Mouse (Mus musculus): ENCODE measurements at regions not wholly inside any gene's neighbourhood (a gene's known extent, or its start where the extent isn't known, plus 50 kb on each side); places are given as distances from the start of the nearest gene placed in this dataset.
"Not testable (repeated sequence)": the region's sequence is repeated elsewhere in the genome, so short reads cannot be mapped to it uniquely, and the experiment has no call there.

GRCm38 (mm10) chr5:129353549-129353948 lies 147.5 kb upstream of the Sfswap start:
- DNase-seq (ENCODE audit: low spot score): no peak

GRCm38 (mm10) chr5:129354877-129355276 lies 146.1 kb upstream of the Sfswap start:
- no peak for DNase-seq (ENCODE audit: low spot score)

GRCm38 (mm10) chr5:129361527-129361926 lies 139.5 kb upstream of the Sfswap start:
- no peak for DNase-seq (ENCODE audit: low spot score)

GRCm38 (mm10) chr5:129363189-129363588 lies 137.8 kb upstream of the Sfswap start:
- no peak for DNase-seq (ENCODE audit: low spot score)

GRCm38 (mm10) chr5:129365026-129365425 lies 136.0 kb upstream of the Sfswap start:
- no peak for DNase-seq (ENCODE audit: low spot score)

- DNase-seq (ENCODE audit: low spot score): no peak
Observed at GRCm38 (mm10) chr5:129367266-129367665, 133.8 kb upstream of the Sfswap start.

- no peak for DNase-seq (ENCODE audit: low spot score)
Observed at GRCm38 (mm10) chr5:129380861-129381260, 120.2 kb upstream of the Sfswap start.

GRCm38 (mm10) chr5:129384976-129385375 lies 116.0 kb upstream of the Sfswap start:
- DNase-seq (ENCODE audit: low spot score): no peak

GRCm38 (mm10) chr5:129385965-129386643 lies 114.9 kb upstream of the Sfswap start:
- not testable (repeated sequence) for DNase-seq (ENCODE audit: low spot score)

- not testable (repeated sequence) for DNase-seq (ENCODE audit: low spot score)
Observed at GRCm38 (mm10) chr5:129386671-129387070, 114.3 kb upstream of the Sfswap start.

GRCm38 (mm10) chr5:129387301-129387700 lies 113.7 kb upstream of the Sfswap start:
- no peak for DNase-seq (ENCODE audit: low spot score)

- DNase-seq (ENCODE audit: low spot score): no peak
Observed at GRCm38 (mm10) chr5:129390921-129391371, 110.1 kb upstream of the Sfswap start.

- no peak for DNase-seq (ENCODE audit: low spot score)
Observed at GRCm38 (mm10) chr5:129393150-129393549, 107.9 kb upstream of the Sfswap start.

GRCm38 (mm10) chr5:129393606-129394255 lies 107.3 kb upstream of the Sfswap start:
- no peak for DNase-seq (ENCODE audit: low spot score)

- DNase-seq (ENCODE audit: low spot score): no peak
Observed at GRCm38 (mm10) chr5:129394416-129394815, 106.6 kb upstream of the Sfswap start.

GRCm38 (mm10) chr5:129397311-129397710 lies 103.7 kb upstream of the Sfswap start:
- DNase-seq (ENCODE audit: low spot score): no peak

- DNase-seq (ENCODE audit: low spot score): no peak
Observed at GRCm38 (mm10) chr5:129406259-129406658, 94.8 kb upstream of the Sfswap start.

GRCm38 (mm10) chr5:129409440-129410004 lies 91.5 kb upstream of the Sfswap start:
- no peak for DNase-seq (ENCODE audit: low spot score)

- no peak for DNase-seq (ENCODE audit: low spot score)
Observed at GRCm38 (mm10) chr5:129412161-129412560, 88.9 kb upstream of the Sfswap start.

GRCm38 (mm10) chr5:129414960-129415706 lies 85.9 kb upstream of the Sfswap start:
- peak; percentile 13 for DNase-seq (ENCODE audit: low spot score)

- DNase-seq (ENCODE audit: low spot score): no peak
Observed at GRCm38 (mm10) chr5:129416425-129416824, 84.6 kb upstream of the Sfswap start.

- DNase-seq (ENCODE audit: low spot score): no peak
Observed at GRCm38 (mm10) chr5:129417516-129417915, 83.5 kb upstream of the Sfswap start.

- DNase-seq (ENCODE audit: low spot score): no peak
Observed at GRCm38 (mm10) chr5:129420981-129421380, 80.0 kb upstream of the Sfswap start.

Measured in ovary, adult 18-20 months (tissue).